Mouse (Mus musculus) erythroblast, embryonic 14.5 days (primary cell): ENCODE data around the gene Gm49354.

ENCODE experiments used
- GATA1 ChIP-seq: IDR thresholded peaks from 2 replicates; pipeline ENCODE4 v1.6.1; 2012; ENCODE audit warnings: low read length, inconsistent platforms, mixed read lengths
- TAL1 ChIP-seq: IDR thresholded peaks from 3 replicates; pipeline ENCODE4 v1.6.1; 2012; ENCODE audit warnings: low read length, inconsistent platforms, mixed read lengths

- TF ChIP-seq TAL1, result no peak
- no peak for TF ChIP-seq GATA1
Measured at GRCm38 (mm10) chr13:59746164-59746563, 35.9 kb downstream of the Gm49354 start.
